Mouse (Mus musculus) spleen, adult 2 months (tissue): ENCODE results near the gene Rpl3.

Source experiments
- CTCF ChIP-seq: fragments of 200-500 bp; IDR thresholded peaks from 2 replicates; pipeline ENCODE4 v1.5.1; 2011; ENCODE audit warnings: mild to moderate bottlenecking, inconsistent platforms; ENCODE audit not compliant: insufficient read depth, insufficient read length, insufficient replicate concordance; ENCODE audit errors: extremely low read depth
- POLR2A ChIP-seq: fragments of 200-500 bp; IDR thresholded peaks from 2 replicates; pipeline ENCODE4 v1.6.1; 2011; ENCODE audit warnings: low read depth, low read length, inconsistent platforms

DNA sequence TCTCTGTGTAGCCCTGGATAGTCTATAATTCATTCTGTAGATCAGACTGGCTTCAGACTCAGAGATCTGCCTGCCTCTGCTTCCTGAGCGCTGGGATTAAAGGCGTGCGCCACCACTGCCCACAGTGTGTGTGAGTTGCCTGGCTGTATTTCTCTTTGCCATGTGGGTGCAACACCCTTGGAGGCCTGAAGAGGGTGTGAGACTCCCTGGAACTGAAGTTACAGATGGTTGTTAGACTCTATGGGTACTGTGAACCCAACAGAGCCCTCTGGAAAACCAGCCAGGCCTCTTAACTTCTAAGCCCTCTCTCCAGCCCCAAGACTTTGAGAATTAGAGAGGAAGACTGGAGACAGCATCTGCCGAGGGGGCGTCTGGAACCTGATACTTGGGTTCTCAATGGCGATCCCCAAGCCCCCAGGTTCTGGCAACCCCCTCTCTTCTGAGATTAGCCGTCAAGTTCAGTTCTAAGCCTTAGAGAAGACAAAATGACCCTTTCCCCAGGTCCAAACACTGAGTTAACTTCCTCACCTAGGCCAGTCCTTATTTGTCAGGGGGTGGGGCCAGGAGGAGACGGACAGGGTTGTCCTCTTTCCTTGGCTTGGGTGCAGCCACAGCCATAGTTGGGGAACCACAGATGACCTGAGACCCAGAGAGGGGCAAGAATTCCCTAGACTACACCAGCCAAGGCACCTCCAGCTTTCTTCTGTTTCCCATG is 31.2 kb downstream of the Rpl3 start:
- TF ChIP-seq POLR2A (no peak), CTCF (no peak)
